Mouse (Mus musculus) neural tube, embryonic 11.5 days (tissue): Measurements from ENCODE around the gene Mif4gd. TPM values are rescaled to one million over a fixed set of nuclear protein-coding genes. Genes with fewer than 3 reads are reported as not detected.

ENCODE experiments used
- ATAC-seq: fragments of 200-750 bp; cut with Nextera tagmentation; 2 replicates; pipeline ENCODE4 v1.8.0; 2017; ENCODE audit warnings: moderate number of reproducible peaks, mild to moderate bottlenecking, moderate TSS enrichment, moderate library complexity; ENCODE audit not compliant: insufficient read depth, low FRiP score, low TSS enrichment
- DNase-seq: peaks from one replicate; pipeline ENCODE4 v3.0.0-alpha.2; 2015; ENCODE audit warnings: low spot score
- H3K27ac ChIP-seq: fragments of 300-500 bp; sonication (generic); 2 replicates; pipeline ENCODE4 v1.5.1; 2014; ENCODE audit warnings: low read depth, mild to moderate bottlenecking, low read length
- H3K27me3 ChIP-seq: fragments of 300-500 bp; sonication (generic); 2 replicates; pipeline ENCODE4 v1.6.1; 2014; ENCODE audit warnings: mild to moderate bottlenecking, low read length, mixed read lengths; ENCODE audit not compliant: control insufficient read depth, insufficient read depth
- H3K36me3 ChIP-seq: fragments of 300-500 bp; sonication (generic); 2 replicates; pipeline ENCODE4 v1.6.1; 2014; ENCODE audit warnings: mild to moderate bottlenecking, low read length, moderate library complexity, mixed read lengths; ENCODE audit not compliant: control insufficient read depth, insufficient read depth
- H3K4me1 ChIP-seq: fragments of 300-500 bp; sonication (generic); 2 replicates; pipeline ENCODE4 v1.6.1; 2014; ENCODE audit warnings: low read length, mixed read lengths; ENCODE audit not compliant: control insufficient read depth, insufficient read depth
- H3K4me2 ChIP-seq: fragments of 300-500 bp; sonication (generic); 2 replicates; pipeline ENCODE4 v1.6.1; 2014; ENCODE audit warnings: low read depth, mild to moderate bottlenecking, moderate library complexity
- H3K4me3 ChIP-seq: fragments of 300-500 bp; sonication (generic); 2 replicates; pipeline ENCODE4 v1.5.1; 2014; ENCODE audit warnings: low read depth, low read length
- H3K9ac ChIP-seq: fragments of 300-500 bp; sonication (generic); 2 replicates; pipeline ENCODE4 v1.6.1; 2014; ENCODE audit warnings: mild to moderate bottlenecking, low read length
- H3K9me3 ChIP-seq: fragments of 300-500 bp; sonication (generic); 2 replicates; pipeline ENCODE4 v1.6.1; 2016; ENCODE audit warnings: low read length; ENCODE audit not compliant: control insufficient read depth
- WGBS: fragments of 180-500 bp; shearing (Covaris S2); extraction: QIAGEN DNeasy Blood & Tissue Kit; methylation state at CpG from one replicate; pipeline ENCODE4 v1.1.7; 2014; 5-methylcytosine and 5-hydroxymethylcytosine counted together
- polyA plus RNA-seq: library from polyadenylated mRNA; unstranded; fragments of >200 nt; fragmentation: Nextera tagmentation; extraction: Ambion mirVana; gene quantifications from 2 replicates; pipeline ENCODE4 v1.2.1, GENCODE M21; 2014

Mif4gd gene
- polyA plus RNA-seq, 1 experiment from 2014 or later = 17.1 TPM

- ATAC-seq = no peak
- no peaks in the 10 kb centered on the region; the same call in 1 of the 2 replicates for H3K4me1 ChIP-seq
- H3K27ac ChIP-seq = no peak overlapping the region
- no peaks in the 10 kb centered on the region; the same call in 1 of the 2 replicates for H3K36me3 ChIP-seq
- peak overlapping the region; percentile 58 for H3K4me3 ChIP-seq
- no peaks in the 10 kb centered on the region for H3K27me3 ChIP-seq
- WGBS = 0% methylated on average over 16 of the region's 16 CpGs
- peak overlapping the region; percentile 91 for H3K4me2 ChIP-seq
- no peaks in the 10 kb centered on the region for H3K9me3 ChIP-seq
- DNase-seq = peak; percentile 13
- H3K9ac ChIP-seq = peak overlapping the region; percentile 67; the same call in 1 of the 2 replicates
Observed at GRCm38 (mm10) chr11:115613138-115613945, 573 bp upstream of the Mif4gd start.

DNA sequence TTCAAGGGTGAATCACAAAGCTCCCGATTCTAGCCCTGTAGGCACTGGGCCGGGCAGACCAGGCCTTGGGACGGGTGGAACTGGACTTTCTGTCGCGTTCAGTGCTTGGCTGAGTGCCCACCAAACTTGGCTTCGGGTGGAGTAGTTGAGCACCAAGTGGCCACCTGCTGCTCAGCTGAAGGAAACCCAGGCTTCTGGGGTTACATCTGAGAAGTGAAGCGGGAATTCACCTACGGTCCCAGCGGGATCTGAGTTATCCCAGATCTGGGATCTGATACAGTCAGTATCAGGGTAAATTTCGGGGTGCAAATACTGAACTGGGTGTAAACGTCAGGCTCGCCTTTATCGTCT lies 735 bp downstream of the Mif4gd start:
- Histone ChIP-seq H3K9ac (peak overlapping the region; percentile 67), H3K27me3 (no peaks in the 10 kb centered on the region), H3K27ac (peak overlapping the region; percentile 56), H3K9me3 (no peaks in the 10 kb centered on the region), H3K36me3 (peaks cover 7% of the 10 kb centered on the region), H3K4me3 (peak overlapping the region; percentile 58), H3K4me1 (no peaks in the 10 kb centered on the region; the same call in 1 of the 2 replicates), H3K4me2 (peak overlapping the region; percentile 91)
- DNase-seq (no peak), ATAC-seq (no peak; the same call in 1 of the 2 replicates)
- 4% methylated on average over 13 of the region's 13 CpGs for WGBS

DNA sequence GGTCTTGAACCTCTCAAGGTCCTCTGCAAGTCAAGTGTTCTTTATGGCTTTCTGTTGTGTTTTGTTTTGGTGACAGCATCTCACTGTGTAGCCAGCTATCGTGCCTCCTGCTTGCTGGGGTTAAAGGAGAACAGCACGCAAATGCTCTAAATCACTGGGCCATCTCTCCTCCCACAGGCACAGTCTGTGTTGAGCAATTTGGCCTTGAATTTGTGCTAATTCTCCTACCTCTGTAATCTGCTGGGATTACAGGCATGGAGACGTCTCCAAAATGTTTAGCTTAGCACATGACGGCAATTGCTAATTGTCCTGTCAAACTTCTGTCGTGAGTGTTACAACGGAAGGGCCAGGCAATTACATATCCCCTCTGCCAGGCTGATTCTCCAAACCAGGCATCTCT lies 1.6 kb downstream of the Mif4gd start:
- Histone ChIP-seq H3K9ac (no peak overlapping the region; the same call in 1 of the 2 replicates), H3K9me3 (no peaks in the 10 kb centered on the region), H3K36me3 (peaks cover 13% of the 10 kb centered on the region), H3K4me1 (no peaks in the 10 kb centered on the region; the same call in 1 of the 2 replicates), H3K4me2 (no peak overlapping the region), H3K27me3 (no peaks in the 10 kb centered on the region), H3K4me3 (no peak overlapping the region), H3K27ac (no peak overlapping the region)
- ATAC-seq (no peak), DNase-seq (no peak)
- 72% methylated on average over 6 of the region's 6 CpGs for WGBS

DNA sequence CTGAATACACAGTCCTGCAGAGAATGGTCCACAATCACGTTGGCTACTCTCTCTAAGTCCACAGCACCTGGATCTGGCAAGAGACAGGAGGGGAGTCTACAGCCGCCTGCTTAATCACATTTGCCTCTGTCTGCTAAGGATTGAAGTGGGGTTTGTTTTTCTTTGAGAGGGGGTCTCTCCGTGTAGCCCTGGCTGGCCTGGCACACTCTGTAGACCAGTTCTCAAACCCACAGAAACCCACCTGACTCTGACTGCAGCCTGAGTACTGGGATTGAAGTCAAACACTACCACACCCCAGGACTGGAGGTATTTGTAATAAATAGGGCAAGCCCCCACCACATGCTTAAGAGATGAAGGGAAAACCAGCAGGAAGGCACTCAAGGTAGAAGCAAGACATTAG lies 3.2 kb downstream of the Mif4gd start:
- no peak for DNase-seq

DNA sequence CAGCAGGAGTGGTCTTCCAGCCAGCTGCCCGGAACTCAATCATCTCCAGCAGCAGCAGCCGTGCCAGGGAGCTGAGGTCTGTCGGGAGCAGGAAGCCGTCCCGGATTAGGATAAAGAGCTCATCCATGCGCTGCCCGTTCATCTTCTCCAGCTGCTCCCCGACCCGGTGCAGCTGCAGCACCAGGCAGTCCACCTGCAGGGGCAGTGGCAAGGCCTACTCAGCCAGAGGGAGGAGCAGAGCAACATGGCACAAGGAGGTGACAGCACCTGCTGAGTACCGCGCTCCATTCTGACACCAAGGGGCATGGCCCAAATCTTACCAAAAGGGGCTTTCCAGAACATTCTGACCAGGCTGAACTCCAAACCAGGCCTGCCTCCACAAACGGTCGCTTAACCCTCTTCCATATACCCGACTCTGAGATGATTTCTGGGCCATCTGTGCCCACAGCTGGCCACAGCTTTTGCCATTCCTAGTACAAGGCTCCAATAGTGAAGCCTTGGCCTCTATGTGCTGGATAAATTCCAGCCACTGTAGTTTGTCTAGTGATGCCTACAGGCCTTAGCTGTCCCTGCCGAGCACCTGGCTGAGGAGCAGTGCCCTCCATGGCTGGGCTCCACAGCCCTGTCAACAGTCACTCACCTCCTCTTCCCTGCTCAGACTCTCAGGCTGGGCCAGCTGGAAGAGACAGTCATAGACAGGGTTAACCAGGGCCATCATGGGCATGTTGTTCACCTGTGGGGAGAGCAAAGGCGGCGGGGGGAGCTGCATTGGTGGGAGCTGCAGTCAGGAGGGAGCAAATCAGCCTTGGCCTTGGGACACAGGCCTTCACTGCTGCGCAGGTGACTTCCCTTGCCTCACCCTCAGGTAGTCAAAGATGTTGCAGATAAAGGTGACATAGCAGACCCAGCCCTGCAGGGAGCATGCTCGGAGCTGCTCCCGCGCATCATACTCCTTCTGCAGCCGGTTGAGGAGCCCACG lies 4.1 kb downstream of the Mif4gd start:
- no peak overlapping the region for H3K4me3 ChIP-seq
- peaks cover 13% of the 10 kb centered on the region for H3K36me3 ChIP-seq
- H3K9ac ChIP-seq = no peak overlapping the region
- no peak for ATAC-seq
- H3K27ac ChIP-seq = no peak overlapping the region
- no peak overlapping the region for H3K4me2 ChIP-seq
- DNase-seq = no peak
- WGBS = 82% methylated on average over 23 of the region's 23 CpGs
- H3K9me3 ChIP-seq = no peaks in the 10 kb centered on the region
- peaks cover 4% of the 10 kb centered on the region; the same call in 1 of the 2 replicates for H3K4me1 ChIP-seq
- H3K27me3 ChIP-seq = no peaks in the 10 kb centered on the region

More for the DNA sequence above, 3.2 kb downstream of the Mif4gd start:
- H3K27ac ChIP-seq = no peak overlapping the region
- ATAC-seq = no peak
- H3K27me3 ChIP-seq = no peaks in the 10 kb centered on the region
- no peaks in the 10 kb centered on the region for H3K9me3 ChIP-seq
- no peak overlapping the region for H3K4me3 ChIP-seq
- no peak overlapping the region for H3K4me2 ChIP-seq
- no peak overlapping the region for H3K9ac ChIP-seq
- WGBS = 70% methylated on average over 3 of the region's 3 CpGs
- peaks cover 3% of the 10 kb centered on the region; the same call in 1 of the 2 replicates for H3K4me1 ChIP-seq
- H3K36me3 ChIP-seq = peaks cover 13% of the 10 kb centered on the region

DNA sequence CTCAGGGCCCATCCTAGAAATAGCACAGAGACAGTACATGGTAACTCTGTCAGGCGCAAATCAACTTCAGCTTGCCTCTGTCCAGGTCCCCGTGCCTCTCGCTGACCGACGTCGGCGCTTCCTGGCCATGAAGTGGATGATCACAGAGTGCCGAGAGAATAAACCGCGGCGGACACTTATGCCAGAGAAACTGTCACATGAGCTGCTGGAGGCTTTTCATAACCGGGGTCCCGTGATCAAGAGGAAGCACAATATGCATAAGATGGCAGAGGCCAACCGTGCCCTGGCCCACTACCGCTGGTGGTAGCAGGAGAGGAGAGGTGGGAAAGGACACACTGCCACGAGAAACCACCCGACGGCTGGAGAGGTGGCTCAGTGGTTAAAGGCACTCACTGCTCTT lies 6.0 kb downstream of the Mif4gd start:
- Histone ChIP-seq H3K4me3 (no peak overlapping the region), H3K27me3 (no peaks in the 10 kb centered on the region), H3K4me1 (peaks cover 16% of the 10 kb centered on the region), H3K27ac (no peak overlapping the region), H3K36me3 (peaks cover 13% of the 10 kb centered on the region), H3K9me3 (no peaks in the 10 kb centered on the region), H3K9ac (no peak overlapping the region), H3K4me2 (no peak overlapping the region)
- ATAC-seq (no peak), DNase-seq (no peak)
- 94% methylated on average over 18 of the region's 18 CpGs for WGBS

- DNase-seq = peak; percentile 33
- Histone ChIP-seq H3K27ac (peak overlapping the region; percentile 83), H3K9me3 (no peaks in the 10 kb centered on the region), H3K4me2 (peak overlapping the region; percentile 83), H3K27me3 (no peaks in the 10 kb centered on the region), H3K36me3 (peaks cover 15% of the 10 kb centered on the region), H3K9ac (peak overlapping the region; percentile 95), H3K4me1 (peaks cover 16% of the 10 kb centered on the region), H3K4me3 (peak overlapping the region; percentile 98)
- peak; percentile 42; the same call in 1 of the 2 replicates for ATAC-seq
- WGBS = under 1% methylated on average over 26 of the region's 26 CpGs
Observed at GRCm38 (mm10) chr11:115604304-115604696, 8.5 kb downstream of the Mif4gd start.

DNA sequence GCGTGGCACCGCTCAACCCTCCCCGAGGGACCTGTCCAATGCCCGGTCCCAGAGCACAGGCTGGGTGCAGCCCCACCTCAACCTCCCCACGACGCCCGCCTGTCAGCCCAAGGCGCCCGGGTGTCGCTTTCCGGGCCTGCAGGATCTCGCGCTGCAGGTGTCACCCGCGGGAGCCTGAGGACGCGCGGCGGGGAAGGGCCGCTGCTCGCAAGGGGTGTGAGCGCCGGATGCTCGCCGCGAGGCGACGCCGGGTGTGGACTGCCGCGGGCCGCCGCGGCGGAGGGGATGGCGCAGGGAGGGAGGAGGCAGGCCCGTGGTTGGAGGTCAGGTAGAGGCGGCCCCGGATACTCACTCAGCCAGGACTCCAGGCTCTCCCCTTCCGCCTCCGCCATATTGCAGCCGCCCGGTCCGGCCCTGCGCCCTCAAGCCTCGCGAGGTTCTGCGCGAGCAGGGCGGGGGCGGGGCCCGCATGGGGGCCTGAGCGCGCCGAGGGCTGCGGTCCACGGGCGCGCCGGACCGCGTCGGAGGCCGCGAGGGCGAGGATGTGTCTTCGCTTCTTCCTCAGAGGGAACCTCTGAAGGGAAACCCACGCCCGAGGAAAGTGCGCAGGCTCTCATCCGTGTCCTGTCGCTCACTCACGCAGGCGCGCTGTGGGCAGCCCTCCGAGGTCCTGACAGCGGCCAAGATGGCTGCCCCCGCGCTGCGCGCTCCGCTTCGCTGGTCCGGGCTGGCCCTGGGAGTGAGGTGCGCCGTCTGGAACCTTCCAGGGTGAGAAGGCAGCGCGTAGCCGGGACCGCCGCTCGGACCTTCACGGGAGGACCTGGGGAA lies 9.1 kb downstream of the Mif4gd start, which contains the start of the genes Mrps7 and Gga3:
Gene Mrps7, plus strand, starts transcription at position 450 of the 828 bp plus-strand sequence.
Gene Gga3, minus strand, starts transcription at position 576 of the 828 bp plus-strand sequence.
- Histone ChIP-seq H3K4me3 (peak within 1 kb of the TSS; percentile 98), H3K36me3 (peaks cover 15% of the 10 kb centered on the region), H3K4me1 (peaks cover 16% of the 10 kb centered on the region), H3K27ac (peak within 1 kb of the TSS; percentile 83), H3K9me3 (no peaks in the 10 kb centered on the region), H3K27me3 (no peaks in the 10 kb centered on the region), H3K4me2 (peak within 1 kb of the TSS; percentile 83), H3K9ac (peak within 1 kb of the TSS; percentile 95)
- DNase-seq (peak; percentile 95), ATAC-seq (peak; percentile 96)
- under 1% methylated on average over 85 of the region's 93 CpGs for WGBS
